Mouse (Mus musculus) gastrocnemius, adult 18-20 months (tissue): ENCODE measurements around the gene Tacc2. TPM values are rescaled to one million over a fixed set of nuclear protein-coding genes. Genes with fewer than 3 reads are reported as not detected.
"Not testable (repeated sequence)": the region's sequence is repeated elsewhere in the genome, so short reads cannot be mapped to it uniquely, and the experiment has no call there.

ENCODE experiments used
- DNase-seq: peaks from one replicate; pipeline ENCODE4 v3.0.0; 2021; ENCODE audit warnings: low spot score
- long read RNA-seq, 2 experiments: library from polyadenylated mRNA; stranded (forward); transcript quantifications; one replicate each; pipeline ENCODE4 v2.0.0; 2021
- total RNA-seq, 2 experiments: library from RNA; stranded (reverse); gene quantifications; 2 replicates each; pipeline ENCODE4 v1.2.3; 2021

Gene Tacc2
- 100 to 1,000 TPM; 414 to 460 TPM for total RNA-seq
- long read RNA-seq, experiment 1, partial matches to known transcripts: 53 of 94 reads
- long read RNA-seq, experiment 1, other reads (novel, unspliced or antisense): 40 of 94 reads
- long read RNA-seq, experiment 2, partial matches to known transcripts: 92 of 155 reads
- long read RNA-seq, experiment 2, other reads (novel, unspliced or antisense): 61 of 155 reads

DNA sequence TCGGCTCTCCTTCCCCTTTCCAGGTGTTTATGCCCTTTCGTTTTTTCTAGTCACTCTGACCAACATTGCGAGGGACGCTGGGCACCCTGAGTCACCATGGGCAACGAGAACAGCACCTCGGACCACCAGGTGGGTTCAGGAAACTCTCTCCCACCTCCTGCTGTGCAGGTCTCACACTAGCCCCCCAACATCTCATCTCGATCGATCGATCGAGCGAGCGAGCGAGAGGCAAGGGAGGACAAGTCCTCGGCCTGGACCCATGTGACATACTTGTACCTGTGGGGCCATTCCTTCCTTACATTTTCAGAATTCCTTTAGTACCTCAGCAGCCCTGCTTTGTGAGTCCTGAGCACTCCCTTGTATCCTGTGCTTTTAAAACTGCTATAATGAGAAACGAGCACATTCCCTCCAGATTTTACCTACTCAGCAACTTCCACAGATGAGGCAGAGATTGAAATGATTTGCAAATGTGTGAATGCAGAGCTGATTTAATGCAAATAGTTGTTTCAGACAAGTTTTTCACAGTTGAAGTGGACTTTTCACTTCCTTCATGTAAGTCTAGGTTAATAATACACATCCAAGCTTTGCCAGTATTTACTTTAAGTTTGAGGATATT lies at the start of gene Tacc2:
TSS of gene Tacc2 (plus strand) at position 51 of the 616 bp plus-strand sequence.
- DNase-seq: no peak

DNA sequence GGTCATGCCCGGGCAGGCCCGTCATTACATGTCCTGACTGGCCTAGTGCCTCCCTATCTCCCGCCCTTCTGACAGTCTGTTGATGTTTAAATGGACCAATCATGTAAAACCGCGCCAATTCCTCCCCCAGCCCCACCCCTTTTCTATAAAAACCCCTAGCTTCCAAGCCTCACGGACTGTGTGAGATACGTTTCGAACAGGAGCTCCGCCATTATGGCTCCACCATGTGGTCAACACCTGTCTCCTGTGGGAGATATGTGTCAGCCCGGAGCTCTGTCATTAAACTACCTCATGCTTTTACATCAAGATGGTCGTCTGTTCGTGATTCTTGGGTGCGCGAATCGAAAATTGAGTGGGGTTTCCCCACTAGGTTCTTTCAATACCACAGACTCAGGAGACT lies 46.1 kb upstream of the Tacc2 start:
- not testable (repeated sequence) for DNase-seq

DNA sequence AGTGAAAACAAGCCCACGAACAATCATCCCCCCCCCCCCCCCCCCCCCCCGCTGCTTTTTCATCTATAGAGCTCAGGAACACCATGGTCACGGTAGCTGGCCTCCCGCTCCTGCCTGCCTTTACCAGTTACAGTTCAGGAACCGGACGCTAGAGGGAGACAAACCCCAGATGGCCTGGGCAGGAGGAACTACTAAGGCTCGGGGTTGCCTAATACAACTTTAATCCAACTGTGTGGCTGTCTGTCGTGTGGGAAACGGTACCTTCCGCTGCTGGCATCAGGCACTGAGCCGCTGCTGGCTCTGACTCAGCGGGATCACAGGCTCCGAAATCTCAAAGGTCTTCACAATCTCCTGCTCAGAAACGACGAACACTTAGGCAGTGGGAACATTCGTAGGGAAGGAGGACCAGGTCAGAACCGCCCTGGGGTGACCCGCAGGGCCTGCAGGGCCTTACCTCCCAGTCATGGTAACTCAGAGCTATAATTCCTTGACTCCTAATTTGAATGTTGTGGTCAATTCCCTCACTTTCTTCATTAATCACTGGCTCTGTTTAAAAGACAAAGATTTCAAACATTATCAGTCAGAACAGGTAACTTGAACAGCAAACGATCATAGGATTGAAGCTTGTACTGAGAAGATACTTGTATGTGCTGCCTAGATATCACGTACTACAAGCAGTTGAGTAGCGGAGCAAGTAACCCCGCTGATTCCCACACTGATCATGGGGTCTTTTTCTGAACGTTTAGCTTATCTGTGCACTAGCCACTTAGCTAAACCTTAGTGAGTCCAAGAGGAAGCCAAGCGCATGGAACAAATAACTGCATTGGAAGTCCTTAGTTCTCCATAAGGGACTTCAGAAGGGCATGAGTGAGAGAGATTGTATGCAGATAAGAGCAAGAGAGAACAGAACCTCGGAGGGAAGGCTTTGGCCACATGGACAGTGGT lies 43.6 kb upstream of the Tacc2 start:
- peak; percentile 93 for DNase-seq

DNA sequence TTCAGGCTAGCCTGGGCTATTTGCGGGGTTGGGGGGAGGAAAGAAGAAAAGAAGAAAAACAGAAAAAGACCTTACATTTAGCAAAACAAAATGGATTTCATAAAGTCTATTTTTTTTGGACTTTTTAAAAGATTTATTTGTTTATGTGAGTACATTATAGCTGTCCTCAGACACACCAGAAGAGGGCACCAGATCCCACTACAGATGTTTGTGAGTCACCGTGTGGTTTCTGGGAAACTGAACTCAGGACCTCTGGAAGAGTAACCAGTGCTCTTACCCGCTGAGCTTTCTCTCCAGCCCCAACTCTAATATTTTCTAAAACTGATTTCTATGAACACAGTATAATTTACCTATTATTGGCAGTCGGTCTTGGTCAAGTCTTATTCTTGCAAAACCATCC lies 42.1 kb upstream of the Tacc2 start:
- no peak for DNase-seq

DNA sequence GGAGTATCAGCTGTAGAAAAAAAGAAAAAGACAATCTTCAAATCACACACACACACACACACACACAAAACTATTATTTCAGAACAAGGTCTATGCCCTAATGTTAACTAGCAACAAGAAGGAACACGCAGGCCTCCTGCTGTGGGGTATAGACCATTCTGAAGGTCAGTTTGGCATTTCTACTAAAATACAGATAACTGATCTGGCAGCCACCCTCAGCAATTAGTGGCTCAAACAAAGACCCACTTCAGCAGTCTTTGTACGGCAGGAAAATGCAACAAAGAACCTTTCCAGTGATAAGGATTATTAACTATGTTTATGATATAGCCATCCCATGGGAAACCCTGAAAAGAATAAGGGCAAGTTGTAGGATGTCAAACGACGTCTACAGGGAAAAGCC lies 40.2 kb upstream of the Tacc2 start:
- DNase-seq: no peak

DNA sequence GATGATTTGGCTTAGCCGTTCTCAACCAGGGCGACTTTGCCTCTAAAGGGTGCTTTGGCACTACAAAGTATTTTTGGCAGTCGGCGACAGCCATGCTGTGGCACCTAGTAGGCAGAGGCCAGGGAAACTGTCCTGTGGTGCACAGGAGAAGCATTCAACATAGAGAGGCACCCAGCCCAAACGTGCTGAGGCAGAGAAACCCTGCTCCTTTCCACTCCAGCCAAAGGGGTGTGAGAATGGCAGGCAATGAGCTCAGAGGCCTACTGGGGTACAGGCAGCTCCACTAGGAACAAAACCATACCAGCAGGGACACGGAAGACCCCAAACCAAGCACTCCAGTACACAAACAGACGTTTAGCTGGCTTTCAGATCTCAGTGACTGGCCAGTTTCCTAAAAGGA lies 37.1 kb upstream of the Tacc2 start:
- no peak for DNase-seq

DNA sequence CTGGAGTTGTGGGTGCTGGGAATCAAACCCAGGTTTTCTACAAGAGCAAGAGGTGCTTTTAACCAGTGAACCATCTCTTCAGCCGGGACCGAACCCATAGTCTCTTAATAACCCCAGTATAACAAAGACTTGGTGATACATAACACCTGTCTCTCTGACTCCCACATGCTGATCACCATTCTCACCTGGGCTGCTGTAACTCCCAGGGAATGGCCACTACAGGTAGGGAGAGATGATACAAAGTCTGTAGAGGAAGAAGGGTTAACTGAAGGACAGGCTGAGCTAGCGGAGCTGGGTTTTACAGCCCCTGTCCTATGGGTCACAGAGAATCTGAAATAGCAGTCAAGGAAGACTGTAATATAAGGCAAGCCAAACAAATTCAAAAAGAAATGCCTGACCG lies 34.1 kb upstream of the Tacc2 start:
- no peak for DNase-seq

DNA sequence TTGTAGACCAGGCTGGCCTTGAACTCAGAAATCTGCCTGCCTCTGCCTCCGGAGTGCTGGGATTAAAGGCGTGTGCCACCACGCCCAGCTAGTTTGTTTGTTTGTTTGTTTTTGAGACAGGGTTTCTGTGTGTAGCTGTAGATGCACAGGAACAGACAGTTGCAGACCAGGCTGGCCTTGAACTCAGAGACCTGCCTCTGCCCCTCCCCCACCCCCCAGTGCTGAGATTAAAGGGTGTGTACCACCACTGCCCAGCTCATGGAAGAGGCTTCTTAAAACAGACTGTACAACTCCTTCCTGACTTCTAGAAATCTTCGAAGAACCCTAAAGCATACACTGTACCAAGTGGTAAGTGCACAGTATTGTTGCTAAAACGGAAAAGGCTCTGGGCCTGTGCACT lies 31.8 kb upstream of the Tacc2 start:
- DNase-seq: no peak

DNA sequence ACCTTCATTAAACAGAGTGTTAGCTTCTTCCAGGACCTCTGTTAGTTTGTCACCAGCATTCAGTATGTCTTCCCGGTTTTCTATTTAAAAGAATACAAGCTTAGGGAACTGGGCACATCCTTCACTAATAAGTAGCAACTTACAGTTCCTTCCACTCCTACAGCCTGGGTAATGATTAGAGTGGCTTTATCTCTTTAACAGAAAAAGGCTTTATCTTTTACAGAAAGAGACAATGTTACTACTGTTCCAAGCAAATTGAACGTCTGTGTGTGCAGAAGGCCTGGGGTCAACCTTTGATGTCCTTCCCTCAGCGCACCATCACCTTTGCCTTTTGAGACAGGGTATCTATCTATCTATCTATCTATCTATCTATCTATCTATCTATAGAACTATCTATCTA lies 31.3 kb upstream of the Tacc2 start:
- DNase-seq: no peak

DNA sequence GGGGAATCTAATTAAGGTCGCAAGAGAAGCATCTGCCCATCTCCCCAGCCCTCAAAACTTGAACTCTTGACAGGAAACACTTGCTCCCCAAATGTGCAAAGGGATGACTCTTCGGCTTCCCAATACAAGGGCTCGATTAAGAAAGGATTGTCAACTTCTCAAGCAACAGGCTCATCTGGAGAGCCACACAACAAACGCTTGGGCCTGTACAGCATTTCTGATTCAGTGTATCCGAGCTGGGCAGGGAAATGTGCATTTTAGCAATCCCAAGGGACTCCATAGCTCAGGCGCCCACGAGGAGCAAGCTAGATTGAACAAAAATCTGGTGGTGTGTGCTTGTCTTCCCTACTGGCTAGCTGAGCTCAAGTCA lies 30.8 kb upstream of the Tacc2 start:
- no peak for DNase-seq

DNA sequence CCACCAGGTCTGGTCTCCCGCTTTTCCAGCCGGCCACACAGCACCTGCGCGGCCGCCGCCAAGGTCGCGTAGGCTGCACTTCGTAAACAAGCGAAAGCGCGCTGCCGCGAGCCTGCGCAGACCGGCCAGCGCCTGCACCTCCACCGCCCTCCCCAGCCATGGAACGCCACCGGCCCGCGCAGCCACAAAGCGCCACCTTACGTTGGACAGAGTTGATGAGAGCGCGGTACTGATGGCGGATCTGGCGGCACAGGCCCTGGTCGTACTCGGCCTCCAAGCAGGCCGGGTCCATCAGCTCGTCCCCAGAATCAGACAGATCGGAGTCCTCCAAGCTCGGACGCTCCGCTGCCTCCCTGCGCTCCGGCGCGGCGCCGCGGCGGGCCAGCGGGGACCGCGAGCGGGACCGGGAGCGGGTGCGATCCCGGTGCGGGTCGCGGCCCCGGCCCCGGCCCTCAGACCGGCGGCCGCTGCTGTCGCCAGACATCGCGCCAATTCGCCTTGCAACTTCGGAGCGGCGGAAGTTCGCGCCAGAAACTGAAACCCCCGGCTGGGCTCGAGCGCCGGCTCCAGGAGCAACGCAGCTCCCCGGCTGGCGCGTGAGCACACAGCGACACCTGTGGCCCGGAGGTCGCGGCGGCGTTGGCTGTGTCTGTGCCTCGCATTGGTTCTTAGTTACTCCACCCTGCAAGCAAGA lies 30.3 kb upstream of the Tacc2 start:
- DNase-seq: peak; percentile 93

DNA sequence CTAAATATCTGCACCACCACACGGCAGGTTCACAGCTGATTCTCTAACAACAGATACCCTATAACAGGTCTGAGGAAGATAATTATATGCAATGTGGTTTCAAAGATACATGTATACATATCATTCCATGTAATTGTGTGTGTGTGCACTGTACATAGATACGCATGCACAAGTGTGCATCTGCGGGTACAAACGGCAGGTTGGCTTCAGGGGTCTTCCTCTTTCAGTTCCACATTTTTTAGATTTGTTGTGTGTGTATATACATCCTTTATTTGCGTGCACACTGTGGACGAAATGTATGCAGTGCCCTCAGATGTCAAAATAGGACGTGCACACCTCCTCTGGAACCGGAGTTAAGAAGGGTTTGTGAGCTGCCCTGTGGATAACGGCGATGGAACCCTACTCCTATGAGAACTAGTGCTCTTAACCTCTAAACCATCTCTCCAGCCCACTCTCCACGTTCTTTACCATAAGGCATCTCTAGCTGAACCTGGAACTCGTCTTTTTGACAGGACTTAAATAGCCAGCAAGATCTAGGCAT lies 29.5 kb upstream of the Tacc2 start:
- no peak for DNase-seq

DNA sequence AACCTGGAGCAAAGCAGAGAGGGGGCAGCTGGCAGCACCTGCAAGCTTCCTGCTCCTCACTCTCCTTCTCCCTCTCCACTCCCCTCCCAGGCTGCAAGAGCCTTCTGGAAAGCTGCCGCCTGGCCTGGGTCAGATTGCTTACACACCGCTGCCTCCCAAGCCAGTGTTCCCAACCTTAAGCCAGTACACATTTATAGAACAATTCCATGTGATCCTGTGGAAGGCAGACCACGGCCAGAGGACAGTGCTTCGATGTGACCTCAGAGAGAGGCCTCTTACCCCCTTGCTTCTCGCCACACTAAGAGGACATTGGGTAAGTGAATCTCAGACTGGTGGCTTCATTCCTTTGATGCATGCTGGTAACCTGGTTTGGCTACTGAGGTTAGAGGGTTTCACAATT lies 24.5 kb upstream of the Tacc2 start:
- peak; percentile 90 for DNase-seq

DNA sequence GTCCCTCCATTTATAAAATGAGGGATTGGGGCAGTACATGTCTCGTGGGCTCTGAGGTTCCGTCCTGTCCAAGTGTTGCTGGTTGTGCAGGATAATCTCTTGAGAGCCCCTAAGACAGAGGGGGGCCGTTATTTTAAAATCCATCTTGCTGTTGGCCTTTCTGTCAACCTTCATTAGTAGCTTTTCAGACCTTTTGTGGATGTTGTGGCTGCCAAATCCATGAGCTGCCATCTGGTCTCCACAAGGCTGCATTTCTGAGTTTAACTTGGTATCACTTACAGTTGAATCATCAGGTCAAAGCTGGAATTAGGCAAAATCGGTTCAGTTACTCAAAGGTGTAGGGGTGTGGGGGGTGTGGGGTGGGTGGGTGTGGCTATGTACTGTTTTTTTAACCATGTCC lies 23.9 kb upstream of the Tacc2 start:
- DNase-seq: no peak

DNA sequence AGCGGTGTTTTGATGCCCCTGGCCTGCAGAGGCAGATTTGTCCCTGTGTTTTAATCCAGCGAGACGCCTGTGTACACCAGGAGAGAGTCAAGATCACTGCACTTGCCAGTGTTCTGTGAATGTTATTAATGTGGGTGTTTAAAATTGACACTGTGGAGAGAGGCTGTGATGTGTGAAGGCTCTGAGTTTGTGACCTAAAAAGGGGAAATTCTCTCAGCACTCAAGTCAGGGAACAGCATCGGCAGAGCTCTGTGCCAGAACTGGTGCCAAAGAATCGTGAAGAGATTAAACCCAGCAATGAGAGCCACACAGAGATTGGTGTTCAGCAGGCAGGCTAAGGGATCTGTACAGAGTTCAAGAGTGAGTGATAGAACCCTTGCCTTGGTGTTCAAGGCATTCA lies 21.6 kb upstream of the Tacc2 start:
- DNase-seq: no peak

DNA sequence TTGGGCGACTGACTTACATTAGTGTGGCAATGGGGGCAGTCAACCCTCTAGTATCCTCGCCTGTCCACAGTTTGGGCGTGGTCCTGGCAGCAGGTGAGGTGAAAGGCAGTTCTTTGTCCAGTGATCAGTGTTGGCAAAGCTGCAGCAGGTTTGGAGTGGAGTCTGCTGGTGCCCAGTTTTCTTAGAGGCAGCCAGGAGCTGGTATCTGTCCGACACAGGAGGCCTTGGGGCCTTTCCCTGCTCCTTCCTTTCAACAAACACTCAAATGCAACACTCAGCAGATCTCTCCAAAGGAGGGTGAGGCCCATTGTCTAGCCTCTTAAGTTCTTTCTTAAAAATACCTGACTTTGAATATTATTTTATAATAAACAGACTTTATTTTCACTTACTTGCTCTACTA lies 18.6 kb upstream of the Tacc2 start:
- DNase-seq: no peak

DNA sequence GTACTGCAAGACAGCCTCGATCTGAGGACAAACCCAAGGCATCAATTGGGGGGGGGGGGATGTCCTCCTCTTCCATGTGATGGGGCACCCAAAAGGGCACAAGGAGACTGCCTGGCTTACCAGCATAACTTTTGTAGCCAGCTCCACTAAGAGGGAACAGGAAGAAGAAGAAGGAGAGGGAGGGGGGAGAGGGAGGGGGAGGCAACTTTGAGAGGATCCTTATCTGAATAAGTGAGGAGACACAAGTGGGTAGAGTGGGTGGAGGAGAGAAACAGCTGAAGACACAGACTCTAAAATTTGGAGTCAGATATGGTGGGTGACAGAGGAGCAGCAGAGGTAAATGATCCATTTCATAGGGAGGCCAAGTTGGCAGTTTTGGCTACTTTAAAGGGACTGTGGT lies 16.3 kb upstream of the Tacc2 start:
- no peak for DNase-seq

DNA sequence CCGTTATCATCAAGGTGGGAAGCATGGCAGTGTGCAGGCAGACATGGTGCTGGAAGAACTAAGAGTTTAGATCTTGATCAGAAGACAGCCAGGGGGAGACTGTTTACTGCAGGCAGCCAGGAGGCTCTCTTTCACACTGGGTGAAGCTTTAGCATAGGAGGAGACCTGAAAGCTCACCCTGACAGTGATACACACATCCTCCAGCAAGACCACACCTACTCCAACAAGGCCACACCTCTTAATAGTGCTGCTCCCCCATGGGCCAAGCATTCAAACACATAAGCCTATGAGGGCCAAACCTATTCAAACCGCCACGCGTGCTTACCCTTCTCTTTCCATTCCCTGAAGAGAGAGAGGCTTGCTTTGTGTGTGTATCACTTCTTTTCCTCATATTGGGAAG lies 14.0 kb upstream of the Tacc2 start:
- no peak for DNase-seq

DNA sequence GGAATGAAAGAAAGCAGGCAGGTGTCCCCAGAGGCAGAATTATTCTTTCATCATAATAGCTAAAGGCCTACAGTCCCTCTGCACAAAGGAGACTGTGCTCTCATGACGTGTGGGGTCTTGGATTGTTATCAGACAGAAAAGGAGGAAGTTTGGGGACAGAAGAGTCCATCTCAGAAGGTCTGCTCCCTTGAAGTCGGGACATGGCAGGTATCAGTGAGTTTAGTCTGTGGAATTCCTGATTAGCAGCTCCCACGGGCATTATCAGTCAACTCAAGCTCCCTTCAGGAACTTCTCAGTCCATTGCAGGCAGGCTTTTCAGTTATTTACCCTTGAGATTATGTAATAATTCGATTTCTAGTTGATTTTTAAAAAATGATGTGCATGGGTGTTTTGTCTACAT lies 13.4 kb upstream of the Tacc2 start:
- no peak for DNase-seq

DNA sequence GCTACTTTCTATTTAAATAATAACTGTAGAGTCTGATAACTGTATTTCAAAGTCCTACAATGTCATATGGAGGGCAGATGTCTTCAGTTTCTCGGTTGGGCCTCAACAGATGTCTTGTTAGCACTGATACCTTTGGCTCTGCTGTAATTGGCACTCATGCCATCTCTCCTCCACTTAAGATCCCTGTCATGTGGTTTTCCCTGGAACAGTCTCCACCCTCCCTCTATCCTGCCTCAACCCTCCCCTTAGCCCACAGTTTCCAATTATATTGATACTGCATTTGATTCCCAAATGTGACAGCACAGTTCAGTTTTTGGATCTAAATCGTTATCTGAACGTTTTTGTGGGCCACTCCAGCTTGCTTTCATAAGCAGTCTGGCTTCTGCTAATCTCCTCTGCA lies 12.6 kb upstream of the Tacc2 start:
- DNase-seq: peak; percentile 68

DNA sequence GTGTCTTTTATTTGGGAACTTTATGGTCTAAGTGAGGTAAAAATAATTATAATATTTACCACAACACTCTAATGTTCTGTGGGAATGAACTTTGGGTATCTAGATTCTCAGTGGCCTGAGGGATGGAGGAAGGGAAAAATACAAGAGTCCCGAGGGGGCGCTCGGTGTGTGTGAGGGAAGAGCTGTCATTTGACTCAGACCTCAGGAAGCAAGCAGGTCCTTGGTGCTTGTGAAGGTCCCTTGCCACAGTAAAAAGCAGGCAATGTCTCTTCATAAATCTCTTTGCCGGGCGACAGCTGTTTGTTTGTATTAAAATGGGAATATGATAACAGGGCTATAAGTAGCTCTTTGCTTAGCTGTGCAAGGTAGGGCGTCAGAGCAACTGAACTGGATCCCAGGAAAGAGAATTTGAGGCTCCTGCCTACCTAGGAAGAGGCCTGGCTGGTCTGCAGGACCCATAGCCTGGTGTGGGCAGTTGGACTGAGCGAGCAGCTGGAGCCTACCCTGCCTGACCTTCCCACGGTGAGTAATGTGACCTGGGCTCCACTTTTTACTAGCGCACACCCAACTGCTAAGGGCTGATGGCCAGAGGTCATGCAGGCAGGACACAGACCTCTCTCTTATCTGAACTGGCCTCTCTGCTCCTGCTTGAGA lies 8.3 kb upstream of the Tacc2 start:
- peak; percentile 80 for DNase-seq
